ENCODE assay signal across 21 mouse cellular contexts in the genomic region with DNA sequence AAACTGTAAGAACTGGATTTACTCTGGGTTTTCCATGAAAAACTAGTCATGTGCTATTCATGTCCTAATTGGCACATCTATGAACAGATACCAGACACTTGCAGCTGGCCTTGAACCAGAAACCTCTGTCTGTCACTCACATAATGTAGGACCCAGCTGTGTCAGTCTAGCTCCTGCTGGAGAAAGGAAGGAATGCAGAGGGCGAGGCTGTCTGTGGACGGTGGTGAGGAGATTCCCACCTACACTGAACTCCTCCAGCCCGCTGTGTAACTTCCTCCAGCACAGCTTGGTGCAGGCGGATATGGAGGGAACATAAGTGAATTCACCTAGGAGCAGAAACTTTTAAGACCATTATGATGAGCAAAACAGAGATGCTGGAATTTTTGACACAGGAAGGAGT.
A peak's percentile ranks its signal among the peaks of the same experiment; 100 is the strongest.
DNase-seq lines count a peak whose midpoint lies in the region; ATAC-seq and TF ChIP-seq lines count a peak whose summit lies in the region.
"Had no signal": no experiment of that assay in that cellular context is flagged by ENCODE, and none has a peak within 500 bp of the region (broad histone marks: within the 10 kb centered on the region; RNA-seq: fewer than 3 reads in every experiment).

No protein-coding gene starts in this region.

- H3K4me1 ChIP-seq in intestine, postnatal 0 days (replicated peaks; ENCODE audit: control insufficient read depth, insufficient read depth, low read length) = no peaks in the 10 kb centered on the region
- H3K4me1 ChIP-seq in intestine, embryonic 15.5 days (replicated peaks) = no peaks in the 10 kb centered on the region
- H3K4me1 ChIP-seq in limb, embryonic 13.5 days = peaks cover 7% of the 10 kb centered on the region; the same call in 1 of the 2 replicates
- H3K4me1 ChIP-seq in forebrain, embryonic 13.5 days = no peaks in the 10 kb centered on the region
- H3K4me1 ChIP-seq: embryonic facial prominence, embryonic 12.5 days; heart, embryonic 15.5 days; hindbrain, embryonic 13.5 days; liver, embryonic 13.5 days; midbrain, embryonic 12.5 days had no signal

- WGBS in intestine, postnatal 0 days = 52% methylated on average over 4 of the region's 4 CpGs
- 50% methylated on average over 4 of the region's 4 CpGs for WGBS in intestine, embryonic 15.5 days
- 37% methylated on average over 4 of the region's 4 CpGs for WGBS in limb, embryonic 13.5 days
- 58% methylated on average over 4 of the region's 4 CpGs for WGBS in forebrain, embryonic 13.5 days

- no peak for ATAC-seq in intestine, postnatal 0 days
- no peak for ATAC-seq in intestine, embryonic 15.5 days
- ATAC-seq in limb, embryonic 13.5 days (ENCODE audit: low FRiP score, low read depth) = peak; percentile 86
- ATAC-seq in forebrain, embryonic 13.5 days = no peak
- ATAC-seq in inflammation-experienced regulatory T-cells, adult 6 months = no peak

- H3K27ac ChIP-seq in intestine, postnatal 0 days (ENCODE audit: low read depth, low read length) = no peak overlapping the region
- no peak overlapping the region for H3K27ac ChIP-seq in intestine, embryonic 15.5 days
- 0 out of 2 replicates have a peak overlapping the region, but pooled peaks have one; percentile 2 for H3K27ac ChIP-seq in limb, embryonic 13.5 days
- no peak overlapping the region for H3K27ac ChIP-seq in forebrain, embryonic 13.5 days
- H3K27ac ChIP-seq: embryonic facial prominence, embryonic 12.5 days; forebrain, embryonic 10.5 days; heart, embryonic 15.5 days; hindbrain, embryonic 13.5 days; liver, embryonic 13.5 days; midbrain, embryonic 12.5 days had no signal

- DNase-seq in embryo, embryonic 9.5 days (ENCODE audit: extremely low spot score) = peak; percentile 22
- DNase-seq in embryo, embryonic 10.5 days (ENCODE audit: low spot score) = no peak
- DNase-seq in WW6 (ENCODE audit: low read depth, low spot score) = peak; percentile 29
- DNase-seq: adrenal gland, postnatal 14 days; cerebellum, adult 9-10 months; gastrocnemius, postnatal 14 days; kidney, adult 11 months; kidney, postnatal 10 days; liver, embryonic 13.5 days; lung, postnatal 14 days; right cerebral cortex, postnatal 25 days had no signal

- H3K36me3 ChIP-seq in intestine, postnatal 0 days (ENCODE audit: control insufficient read depth, insufficient read depth) = no peaks in the 10 kb centered on the region
- H3K36me3 ChIP-seq in intestine, embryonic 15.5 days = no peaks in the 10 kb centered on the region
- no peaks in the 10 kb centered on the region for H3K36me3 ChIP-seq in limb, embryonic 13.5 days
- no peaks in the 10 kb centered on the region for H3K36me3 ChIP-seq in forebrain, embryonic 13.5 days (ENCODE audit: poor library complexity, severe bottlenecking)
- H3K36me3 ChIP-seq: embryonic facial prominence, embryonic 12.5 days; forebrain, embryonic 10.5 days; heart, embryonic 15.5 days; hindbrain, embryonic 13.5 days; liver, embryonic 13.5 days; midbrain, embryonic 12.5 days had no signal

- no peak overlapping the region for H3K4me3 ChIP-seq in intestine, postnatal 0 days (ENCODE audit: low read depth, low read length)
- H3K4me3 ChIP-seq in intestine, embryonic 15.5 days (replicated peaks) = no peak overlapping the region
- H3K4me3 ChIP-seq in limb, embryonic 13.5 days = no peak overlapping the region
- H3K4me3 ChIP-seq in forebrain, embryonic 13.5 days = no peak overlapping the region
- H3K4me3 ChIP-seq: embryonic facial prominence, embryonic 12.5 days; forebrain, embryonic 10.5 days; heart, embryonic 15.5 days; hindbrain, embryonic 13.5 days; liver, embryonic 13.5 days; midbrain, embryonic 12.5 days had no signal

- H3K4me2 ChIP-seq in intestine, postnatal 0 days (replicated peaks; ENCODE audit: low read depth) = no peak overlapping the region
- no peak overlapping the region for H3K4me2 ChIP-seq in intestine, embryonic 15.5 days (replicated peaks)
- H3K4me2 ChIP-seq in limb, embryonic 13.5 days (replicated peaks) = no peak overlapping the region
- no peak overlapping the region for H3K4me2 ChIP-seq in forebrain, embryonic 13.5 days
- H3K4me2 ChIP-seq: embryonic facial prominence, embryonic 12.5 days; heart, embryonic 15.5 days; hindbrain, embryonic 13.5 days; liver, embryonic 13.5 days; midbrain, embryonic 12.5 days had no signal

- peak; percentile 25 for TF ChIP-seq CTCF in intestine, postnatal 0 days (IDR thresholded peaks at IDR 0.05; ENCODE audit: low read depth)

- H3K27me3 ChIP-seq in intestine, postnatal 0 days (replicated peaks; ENCODE audit: control insufficient read depth, insufficient read depth, low read length) = no peaks in the 10 kb centered on the region
- no peaks in the 10 kb centered on the region for H3K27me3 ChIP-seq in intestine, embryonic 15.5 days (replicated peaks)
- no peaks in the 10 kb centered on the region for H3K27me3 ChIP-seq in limb, embryonic 13.5 days
- H3K27me3 ChIP-seq in forebrain, embryonic 13.5 days = no peaks in the 10 kb centered on the region
- H3K27me3 ChIP-seq: embryonic facial prominence, embryonic 12.5 days; heart, embryonic 15.5 days; hindbrain, embryonic 13.5 days; liver, embryonic 13.5 days; midbrain, embryonic 12.5 days had no signal

- no peaks in the 10 kb centered on the region for H3K9me3 ChIP-seq in intestine, postnatal 0 days (ENCODE audit: control insufficient read depth)
- no peaks in the 10 kb centered on the region for H3K9me3 ChIP-seq in intestine, embryonic 15.5 days
- 0 out of 2 replicates have a peak, but pooled peaks cover 3% of the 10 kb centered on the region for H3K9me3 ChIP-seq in limb, embryonic 13.5 days
- no peaks in the 10 kb centered on the region for H3K9me3 ChIP-seq in forebrain, embryonic 13.5 days (replicated peaks)
- H3K9me3 ChIP-seq: embryonic facial prominence, embryonic 12.5 days; forebrain, embryonic 10.5 days; heart, embryonic 15.5 days; hindbrain, embryonic 13.5 days; liver, embryonic 13.5 days; midbrain, embryonic 12.5 days had no signal

- no peak overlapping the region for H3K9ac ChIP-seq in intestine, postnatal 0 days (ENCODE audit: low read depth, low read length)
- no peak overlapping the region for H3K9ac ChIP-seq in intestine, embryonic 15.5 days
- no peak overlapping the region for H3K9ac ChIP-seq in limb, embryonic 13.5 days
- H3K9ac ChIP-seq in forebrain, embryonic 13.5 days = no peak overlapping the region
- H3K9ac ChIP-seq: embryonic facial prominence, embryonic 12.5 days; heart, embryonic 15.5 days; hindbrain, embryonic 13.5 days; liver, embryonic 13.5 days; midbrain, embryonic 12.5 days had no signal
